Mouse (Mus musculus) neural tube, embryonic 10.5 days (tissue): Measurements from ENCODE around the gene Clip2.
"Not testable (repeated sequence)": the region's sequence is repeated elsewhere in the genome, so short reads cannot be mapped to it uniquely, and the experiment has no call there.

Experiments used
- DNase-seq: peaks from one replicate; pipeline ENCODE4 v3.0.0-alpha.2; 2017; ENCODE audit warnings: low spot score; ENCODE audit errors: extremely low spot score

Clip2 gene

GRCm38 (mm10) chr5:134464225-134464624, 88.0 kb downstream of the Clip2 start:
- DNase-seq = no peak

- DNase-seq = no peak
These were observed 89.5 kb downstream of the Clip2 start for GRCm38 (mm10) chr5:134462731-134463130.

- no peak for DNase-seq
These were observed 89.9 kb downstream of the Clip2 start for GRCm38 (mm10) chr5:134462316-134462715.

- no peak for DNase-seq
These were observed 91.7 kb downstream of the Clip2 start for GRCm38 (mm10) chr5:134460546-134460945.

DNA sequence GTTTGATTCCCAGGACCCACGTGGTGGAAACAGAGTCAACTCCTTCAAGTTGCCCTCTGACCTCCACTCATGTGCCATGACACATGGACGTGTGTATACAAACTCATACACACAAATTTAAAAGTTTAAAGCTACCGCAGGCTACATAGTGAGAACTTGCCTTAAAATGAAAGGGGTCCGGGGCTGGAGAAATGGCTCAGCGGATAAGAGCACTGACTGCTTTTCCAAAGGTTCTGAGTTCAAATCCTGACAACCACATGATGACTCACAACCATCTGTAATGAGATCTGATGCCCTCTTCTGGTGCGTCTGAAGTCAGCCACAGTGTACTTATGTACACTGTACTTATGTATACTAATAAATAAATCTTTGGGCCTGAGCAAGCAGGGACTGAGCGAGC, 93.1 kb downstream of the Clip2 start:
- no peak for DNase-seq

GRCm38 (mm10) chr5:134458416-134458815, 93.8 kb downstream of the Clip2 start:
- DNase-seq = no peak

DNA sequence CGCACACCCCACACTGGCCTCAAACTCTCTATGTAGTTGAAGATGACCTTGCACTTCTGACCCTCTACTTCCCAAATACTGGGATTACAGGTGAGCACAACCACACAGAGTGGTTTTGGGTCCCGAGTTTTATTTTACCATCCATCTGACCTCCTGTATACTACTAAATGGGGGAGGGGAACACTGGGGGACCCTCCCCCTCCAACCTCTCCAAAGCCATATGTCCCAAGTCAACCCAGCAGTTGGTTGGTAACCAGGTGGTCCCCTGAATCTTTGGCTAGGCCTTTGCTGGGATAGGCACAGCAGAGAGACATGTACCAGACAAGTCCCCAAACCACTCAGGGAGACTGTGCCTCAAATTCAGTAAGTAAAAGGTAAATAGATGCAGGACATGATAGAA, 94.9 kb downstream of the Clip2 start:
- no peak for DNase-seq

- peak; percentile 82 for DNase-seq
These were observed 95.7 kb downstream of the Clip2 start, which contains the start of gene Gtf2ird1 for GRCm38 (mm10) chr5:134456503-134456962. Gene Gtf2ird1, minus strand, starts transcription at chr5:134456716.

DNA sequence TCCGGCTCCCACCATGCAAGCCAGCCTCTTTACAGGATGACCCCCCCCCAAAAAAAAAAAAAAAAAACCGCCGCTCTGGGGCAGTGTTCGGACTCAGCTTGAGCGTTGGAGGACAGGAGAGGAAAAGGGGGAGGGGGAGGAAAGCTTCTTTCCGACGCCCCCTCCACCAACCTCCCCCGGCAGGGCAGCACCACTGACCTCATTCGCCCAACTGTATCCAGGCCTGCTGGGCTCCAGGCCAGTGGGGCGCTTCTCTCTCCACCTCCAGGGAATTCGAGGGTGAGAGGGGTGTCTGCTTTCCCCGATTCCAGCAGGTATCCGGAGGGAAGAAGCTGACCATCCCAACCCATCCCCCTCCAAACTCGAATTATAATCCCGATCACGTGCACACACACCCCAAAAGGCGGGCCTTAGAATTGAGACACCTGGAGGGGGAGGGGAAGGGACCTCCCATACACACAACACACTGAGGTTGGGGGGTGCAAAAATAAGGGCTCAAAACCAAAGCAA, 96.3 kb downstream of the Clip2 start:
- DNase-seq = peak; percentile 75

DNA sequence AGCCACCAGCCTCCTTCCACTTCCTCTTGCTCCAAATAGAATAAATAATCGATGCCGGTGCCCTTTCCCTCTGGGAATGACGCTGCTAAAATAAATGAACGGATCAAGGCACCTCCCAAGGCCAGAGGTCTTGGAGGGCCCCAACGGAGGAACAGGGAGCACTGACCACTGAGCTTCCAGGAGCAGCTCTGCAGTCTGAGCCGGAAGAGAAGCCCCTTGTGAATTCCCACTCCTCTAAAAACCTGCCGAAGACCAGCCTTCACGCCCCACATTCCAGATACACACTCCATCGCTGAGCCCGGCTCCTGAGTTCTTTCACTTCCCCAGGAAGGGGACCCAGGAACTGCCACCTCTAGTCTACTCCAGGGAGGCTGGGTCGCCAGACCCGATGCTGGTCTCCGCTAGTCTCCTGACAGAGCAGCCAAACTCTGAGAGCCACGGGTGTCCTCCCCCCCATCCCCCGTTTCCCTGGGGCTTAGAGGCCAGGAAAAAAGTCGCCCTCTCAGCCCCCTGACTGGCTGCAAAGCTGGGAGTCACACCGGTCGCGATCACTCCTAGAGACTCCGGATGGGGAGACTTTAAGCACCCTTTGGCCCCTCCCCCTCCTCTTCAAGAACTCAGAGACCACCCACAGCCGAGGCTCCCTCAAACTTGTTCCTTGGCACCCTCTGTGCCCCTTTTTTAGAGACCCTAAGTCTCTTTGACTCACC, 96.9 kb downstream of the Clip2 start:
- peak; percentile 65 for DNase-seq

GRCm38 (mm10) chr5:134454421-134454820, 97.8 kb downstream of the Clip2 start:
- no peak for DNase-seq

DNA sequence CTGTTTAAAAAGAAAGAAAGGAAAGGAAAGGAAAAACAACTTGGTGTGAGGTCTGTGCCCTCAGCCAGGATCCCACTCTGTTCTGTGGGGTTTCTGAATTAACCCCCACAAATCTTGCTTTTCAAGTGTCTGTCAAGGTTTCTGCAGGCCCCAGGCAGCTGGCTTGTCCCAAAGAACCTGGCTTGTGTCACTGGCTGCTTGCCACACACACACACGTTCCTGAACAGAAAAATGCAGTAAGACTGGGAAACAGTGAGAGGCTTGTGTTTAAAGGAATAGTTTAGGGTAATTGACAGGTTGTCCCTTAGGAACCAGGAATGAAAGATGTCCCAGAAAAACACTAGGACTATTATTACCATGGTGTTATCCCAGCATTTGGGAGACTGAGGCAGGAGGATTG, 98.7 kb downstream of the Clip2 start:
- no peak for DNase-seq

DNA sequence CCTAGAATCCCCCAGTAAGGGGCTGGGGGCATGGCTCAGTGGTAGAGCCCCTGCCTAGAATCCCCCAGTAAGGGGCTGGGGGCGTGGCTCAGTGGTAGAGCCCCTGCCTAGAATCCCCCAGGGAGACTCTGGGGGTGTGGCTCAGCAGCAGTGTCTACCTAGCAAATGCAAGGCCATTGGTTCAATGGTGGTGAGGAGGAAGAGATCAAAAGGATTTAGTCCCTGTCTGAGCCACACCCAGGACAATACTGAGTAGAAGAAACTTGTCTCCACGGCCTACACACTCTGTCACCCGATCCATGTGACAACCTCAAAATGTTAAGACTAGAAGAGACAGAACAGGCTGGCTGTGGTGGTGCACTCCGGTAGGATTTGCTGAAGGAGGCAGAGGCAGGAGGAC, 105.5 kb downstream of the Clip2 start:
- not testable (repeated sequence) for DNase-seq

DNA sequence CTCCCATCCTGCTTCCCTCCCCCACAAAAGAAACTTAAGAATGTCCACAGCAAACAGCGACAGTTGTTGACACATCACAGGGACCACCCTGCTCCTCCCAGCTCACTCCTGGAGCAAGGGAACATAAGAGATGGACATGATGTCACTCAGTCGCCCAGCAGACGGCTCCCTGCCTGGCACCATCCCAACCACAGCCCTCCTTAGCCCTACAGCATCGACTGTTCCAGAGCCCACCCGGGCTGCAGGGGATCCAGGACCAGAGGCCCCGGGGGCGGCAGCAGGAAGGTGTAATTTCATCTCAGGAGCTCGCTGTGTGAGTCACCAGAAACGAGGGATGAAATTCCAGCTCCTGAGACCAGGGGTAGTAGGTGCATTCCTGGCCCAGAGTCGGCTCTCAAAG, 106.3 kb downstream of the Clip2 start:
- no peak for DNase-seq

GRCm38 (mm10) chr5:134445208-134445831, 106.9 kb downstream of the Clip2 start:
- DNase-seq = no peak

DNA sequence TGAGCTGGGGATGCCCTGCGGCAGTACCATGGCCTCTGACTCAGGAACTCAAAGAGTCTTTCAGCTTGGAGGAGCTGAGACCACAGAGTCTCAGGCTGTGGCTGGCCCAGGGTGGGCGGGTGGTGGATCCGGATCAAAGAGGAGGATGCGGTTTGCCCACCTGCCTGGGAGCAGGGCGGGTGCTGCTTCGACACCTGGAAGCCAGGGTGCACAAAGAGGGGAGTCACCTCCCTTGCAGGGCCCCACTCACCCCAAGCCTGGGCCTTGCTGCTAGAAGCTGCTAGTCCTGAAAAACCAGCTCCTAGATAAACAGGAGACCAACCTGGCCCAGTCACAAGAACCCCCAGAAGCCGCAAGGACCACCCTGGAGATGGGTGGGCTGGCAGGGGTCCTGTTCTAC, 107.8 kb downstream of the Clip2 start:
- no peak for DNase-seq

GRCm38 (mm10) chr5:134442066-134442465, 110.2 kb downstream of the Clip2 start:
- DNase-seq = no peak

DNA sequence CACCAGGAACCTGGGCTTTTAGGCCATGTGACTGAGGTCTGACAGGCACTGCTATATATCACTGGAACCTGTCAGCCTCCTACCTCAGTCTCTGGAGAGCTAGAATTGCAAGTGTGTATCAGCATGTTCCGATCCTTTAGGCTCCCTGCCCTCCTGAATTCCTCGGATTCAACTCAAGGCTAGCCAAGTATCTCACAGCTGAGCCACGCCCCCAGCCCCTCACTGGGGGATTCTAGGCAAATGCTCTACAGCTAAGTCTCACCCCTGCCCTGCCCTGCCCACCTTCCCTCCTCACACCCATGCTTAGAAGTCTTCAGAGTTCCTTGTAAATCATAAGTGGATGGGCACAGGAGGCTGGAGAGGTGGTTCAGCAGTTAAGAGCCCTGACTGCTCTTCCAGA, 111.1 kb downstream of the Clip2 start:
- DNase-seq = no peak

- no peak for DNase-seq
These were observed 112.1 kb downstream of the Clip2 start for GRCm38 (mm10) chr5:134440098-134440497.

GRCm38 (mm10) chr5:134439481-134439880, 112.8 kb downstream of the Clip2 start:
- no peak for DNase-seq
